Mouse (Mus musculus) heart, embryonic 14.5 days (tissue): ENCODE data around the gene Ticam1. TPM values are rescaled to one million over a fixed set of nuclear protein-coding genes. Genes with fewer than 3 reads are reported as not detected.

Experiments
- ATAC-seq: fragments of 200-750 bp; cut with Nextera tagmentation; 2 replicates; pipeline ENCODE4 v1.8.0; 2017; ENCODE audit warnings: low read depth, moderate TSS enrichment; ENCODE audit not compliant: insufficient number of reproducible peaks, insufficient read depth, low FRiP score
- H3K27ac ChIP-seq, 2 experiments: fragments of 200-500 bp in 1 of 2; fragments of 300-500 bp in 1 of 2; sonication (generic) in 1 of 2; replicated peaks in 1 of 2; 2 replicates each; pipeline ENCODE4 v1.5.1; 2012 to 2014; ENCODE audit warnings: low read depth in 2 of 2, low read length in 2 of 2, control low read depth in 1 of 2, mild to moderate bottlenecking in 1 of 2, mixed read lengths in 1 of 2; ENCODE audit not compliant: control insufficient read depth in 1 of 2, insufficient read depth in 1 of 2
- H3K27me3 ChIP-seq: fragments of 300-500 bp; sonication (generic); 2 replicates; pipeline ENCODE4 v1.6.1; 2014; ENCODE audit warnings: mild to moderate bottlenecking, low read length, control low read depth; ENCODE audit not compliant: control insufficient read depth, insufficient read depth
- H3K36me3 ChIP-seq: fragments of 300-500 bp; sonication (generic); 2 replicates; pipeline ENCODE4 v1.6.1; 2014; ENCODE audit warnings: mild to moderate bottlenecking, control low read depth, low read length, mixed read lengths; ENCODE audit not compliant: control insufficient read depth, insufficient read depth
- H3K4me1 ChIP-seq, 2 experiments: fragments of 200-500 bp in 1 of 2; fragments of 300-500 bp in 1 of 2; sonication (generic) in 1 of 2; 2 replicates each; pipeline ENCODE4 v1.6.1; 2012 to 2014; ENCODE audit warnings: low read length in 2 of 2, control low read depth in 1 of 2, mixed read lengths in 1 of 2; ENCODE audit not compliant: control insufficient read depth in 2 of 2, insufficient read depth in 2 of 2
- H3K4me2 ChIP-seq: fragments of 300-500 bp; sonication (generic); 2 replicates; pipeline ENCODE4 v1.6.1; 2014; ENCODE audit warnings: mild to moderate bottlenecking, low read length
- H3K4me3 ChIP-seq, 2 experiments: fragments of 200-500 bp in 1 of 2; fragments of 300-500 bp in 1 of 2; sonication (generic) in 1 of 2; 2 replicates each; pipeline ENCODE4 v1.5.1; 2012 to 2014; ENCODE audit warnings: low read length in 2 of 2, mild to moderate bottlenecking in 2 of 2, control low read depth in 1 of 2, low read depth in 1 of 2, moderate library complexity in 1 of 2; ENCODE audit not compliant: control insufficient read depth in 1 of 2, insufficient read depth in 1 of 2
- H3K9ac ChIP-seq: fragments of 300-500 bp; sonication (generic); 2 replicates; pipeline ENCODE4 v1.6.1; 2014; ENCODE audit warnings: mild to moderate bottlenecking, low read length
- H3K9me3 ChIP-seq: fragments of 300-500 bp; sonication (generic); 2 replicates; pipeline ENCODE4 v1.6.1; 2016; ENCODE audit warnings: low read length, control low read depth; ENCODE audit not compliant: control insufficient read depth
- WGBS: fragments of 180-500 bp; shearing (Covaris S2); extraction: QIAGEN DNeasy Blood & Tissue Kit; methylation state at CpG from one replicate; pipeline ENCODE4 v1.1.7; 2014; 5-methylcytosine and 5-hydroxymethylcytosine counted together
- microRNA counts: library from miRNA; unstranded; fragments of <30 nt; microRNA quantifications from one replicate; lab custom pipeline; 2016
- microRNA-seq: library from miRNA; unstranded; fragments of <30 nt; microRNA quantifications from one replicate; pipeline ENCODE4, GENCODE M21; 2016
- polyA plus RNA-seq: library from polyadenylated mRNA; unstranded; fragments of >200 nt; fragmentation: Nextera tagmentation; extraction: Ambion mirVana; gene quantifications from 2 replicates; pipeline ENCODE4 v1.2.1, GENCODE M21; 2014

Ticam1 gene
- polyA plus RNA-seq, 1 experiment from 2014 or later: 9.2 TPM

GRCm38 (mm10) chr17:56233389-56233788, 43.2 kb downstream of the Ticam1 start:
- Histone ChIP-seq H3K27me3 (no peaks in the 10 kb centered on the region), H3K27ac (no peak overlapping the region), H3K4me2 (no peak overlapping the region), H3K4me3 (no peak overlapping the region), H3K9ac (no peak overlapping the region), H3K9me3 (no peaks in the 10 kb centered on the region), H3K36me3 (no peaks in the 10 kb centered on the region), H3K4me1 (0 out of 4 replicates have a peak, but pooled peaks cover 0 to 4% of the 10 kb centered on the region in 2 experiments)
- no peak for ATAC-seq
- WGBS: 49% methylated on average over 8 of the region's 8 CpGs

DNA sequence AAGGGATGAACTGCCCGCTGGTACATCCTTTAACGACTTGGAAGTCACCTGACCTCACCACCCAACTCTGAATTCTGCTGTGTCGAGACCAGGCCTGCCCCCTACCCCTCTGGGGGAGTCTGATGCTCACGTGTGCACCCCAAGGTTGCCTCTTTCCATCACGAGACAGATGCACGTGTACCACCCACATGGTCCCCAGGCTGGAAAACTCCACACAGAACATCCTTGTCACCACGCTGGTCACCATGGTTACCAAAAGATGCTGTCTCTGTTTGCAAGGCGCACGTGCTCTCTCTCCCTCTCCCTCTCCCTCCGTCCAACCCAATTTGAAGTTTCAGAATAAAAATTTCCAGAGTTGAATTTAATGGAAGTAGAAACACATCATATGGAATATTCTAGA, 46.6 kb downstream of the Ticam1 start:
- Histone ChIP-seq H3K9ac (no peak overlapping the region), H3K9me3 (no peaks in the 10 kb centered on the region), H3K27ac (no peak overlapping the region), H3K36me3 (no peaks in the 10 kb centered on the region), H3K4me3 (no peak overlapping the region), H3K4me2 (no peak overlapping the region), H3K4me1 (0 out of 4 replicates have a peak, but pooled peaks cover 0 to 4% of the 10 kb centered on the region in 2 experiments), H3K27me3 (no peaks in the 10 kb centered on the region)
- no peak for ATAC-seq
- 52% methylated on average over 10 of the region's 10 CpGs for WGBS

DNA sequence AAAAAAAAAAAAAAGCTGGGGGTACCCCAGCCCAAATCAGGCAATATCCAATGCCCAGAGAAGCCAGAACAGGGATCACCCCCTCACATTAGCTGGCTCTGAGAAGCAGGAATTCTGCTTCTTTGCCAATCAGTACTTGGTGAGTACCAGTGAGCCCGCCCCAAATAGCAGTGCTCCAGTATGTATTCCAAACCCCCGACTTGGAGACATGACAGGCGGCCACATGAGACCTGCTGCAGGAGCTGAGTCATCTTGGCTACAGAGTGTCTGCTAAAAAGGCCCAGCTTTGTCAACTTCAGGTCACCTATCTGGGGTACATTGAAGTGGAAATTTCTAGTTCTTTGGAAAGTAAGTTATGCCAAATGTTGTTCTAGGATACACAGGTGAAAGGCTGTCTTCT, 50.0 kb downstream of the Ticam1 start:
- Histone ChIP-seq H3K4me1 (no peaks in the 10 kb centered on the region), H3K36me3 (no peaks in the 10 kb centered on the region)
- WGBS: 57% methylated on average over 3 of the region's 3 CpGs

GRCm38 (mm10) chr17:56224916-56225315, 51.7 kb downstream of the Ticam1 start:
- no peaks in the 10 kb centered on the region for H3K36me3 ChIP-seq
- H3K9me3 ChIP-seq: no peaks in the 10 kb centered on the region
- no peak overlapping the region for H3K27ac ChIP-seq
- H3K4me1 ChIP-seq: no peaks in the 10 kb centered on the region
- no peak overlapping the region for H3K4me2 ChIP-seq
- 18% methylated on average over 1 of the region's 1 CpGs for WGBS
- H3K27me3 ChIP-seq: no peaks in the 10 kb centered on the region
- no peak overlapping the region for H3K4me3 ChIP-seq
- H3K9ac ChIP-seq: no peak overlapping the region
- no peak for ATAC-seq

More for the DNA sequence above, 50.0 kb downstream of the Ticam1 start:
- Histone ChIP-seq H3K4me2 (no peak overlapping the region), H3K9ac (no peak overlapping the region), H3K27me3 (no peaks in the 10 kb centered on the region), H3K27ac (no peak overlapping the region), H3K9me3 (no peaks in the 10 kb centered on the region), H3K4me3 (no peak overlapping the region)
- ATAC-seq: no peak

GRCm38 (mm10) chr17:56219805-56220204, 56.8 kb downstream of the Ticam1 start:
- Histone ChIP-seq H3K9ac (no peak overlapping the region), H3K4me2 (no peak overlapping the region; the same call in 1 of the 2 replicates), H3K4me1 (peaks cover 8 to 16% of the 10 kb centered on the region in 2 experiments; a peak in 3 of 4 replicates), H3K36me3 (peaks cover 6% of the 10 kb centered on the region; the same call in 1 of the 2 replicates), H3K27me3 (no peaks in the 10 kb centered on the region), H3K4me3 (no peak overlapping the region), H3K9me3 (no peaks in the 10 kb centered on the region), H3K27ac (no peak overlapping the region)
- no peak for ATAC-seq
- 41% methylated on average over 3 of the region's 3 CpGs for WGBS

MicroRNAs encoded within 50 kb of the gene (microRNA counts, 519-probe panel; counts per million panel counts)
- microRNA mmu-miR-7b (lab: Ali Mortazavi, UCI): 2,138 counts per million, percentile 71 among the panel's probes with 10 or more counts

Small RNAs within 50 kb of the gene (microRNA-seq; reads per million reads assigned to microRNA genes)
- 3.4 reads per million, percentile 7 among the genes with 10 or more reads in this experiment for gene Mir7b

Other genes starting within 250 kb of the Ticam1 start
- 63.6 and 70.5 TPM in 2 replicates for gene Sh3gl1, start 240.2 kb downstream of the Ticam1 start, polyA plus RNA-seq
- 9.0 and 9.2 TPM in 2 replicates for gene Chaf1a, start 236.3 kb downstream of the Ticam1 start, polyA plus RNA-seq
- 41.3 and 42.5 TPM in 2 replicates for gene Ubxn6, start 201.8 kb downstream of the Ticam1 start, polyA plus RNA-seq
- 56.5 and 57.5 TPM in 2 replicates for gene Hdgfl2, start 197.2 kb downstream of the Ticam1 start, polyA plus RNA-seq
- gene Plin4, start 167.0 kb downstream of the Ticam1 start, polyA plus RNA-seq: 0.15 and 0.19 TPM in 2 replicates
- gene Plin5, start 159.2 kb downstream of the Ticam1 start, polyA plus RNA-seq: 0.88 and 1.1 TPM in 2 replicates
- gene Lrg1, start 154.8 kb downstream of the Ticam1 start, polyA plus RNA-seq: 0.32 and 0.42 TPM in 2 replicates
- gene Sema6b, start 136.4 kb downstream of the Ticam1 start, polyA plus RNA-seq: 0.55 and 0.85 TPM in 2 replicates
- gene Tnfaip8l1, start 114.3 kb downstream of the Ticam1 start, polyA plus RNA-seq: 8.9 and 9.4 TPM in 2 replicates
- gene Mydgf, start 92.9 kb downstream of the Ticam1 start, polyA plus RNA-seq: 76.6 and 81.1 TPM in 2 replicates
- gene Dpp9, start 57.9 kb downstream of the Ticam1 start, polyA plus RNA-seq: 18.9 and 19.5 TPM in 2 replicates
- 23.6 and 25.9 TPM in 2 replicates for gene Fem1a, start 20.0 kb downstream of the Ticam1 start, polyA plus RNA-seq
- gene Plin3, start 16.1 kb upstream of the Ticam1 start, polyA plus RNA-seq: 66.4 and 70.9 TPM in 2 replicates
- not detected in 2 replicates for gene Arrdc5, start 23.5 kb upstream of the Ticam1 start, polyA plus RNA-seq
- gene Uhrf1, start 26.5 kb upstream of the Ticam1 start, polyA plus RNA-seq: 42.8 and 44.6 TPM in 2 replicates
- 24.1 and 24.4 TPM in 2 replicates for gene Kdm4b, start 49.3 kb upstream of the Ticam1 start, polyA plus RNA-seq
- 51.4 and 60.1 TPM in 2 replicates for gene Ptprs, start 199.7 kb upstream of the Ticam1 start, polyA plus RNA-seq
- gene Znrf4, start 235.6 kb upstream of the Ticam1 start, polyA plus RNA-seq: not detected in 2 replicates